Mouse (Mus musculus) hindbrain, embryonic 11.5 days (tissue): ENCODE results near the gene Espn. TPM values are rescaled to one million over a fixed set of nuclear protein-coding genes. Genes with fewer than 3 reads are reported as not detected.

Experiments used
- ATAC-seq: fragments of 200-750 bp; cut with Nextera tagmentation; 2 replicates; pipeline ENCODE4 v1.8.0; 2017; ENCODE audit warnings: mild to moderate bottlenecking, moderate TSS enrichment, moderate library complexity; ENCODE audit not compliant: low FRiP score
- DNase-seq: peaks from one replicate; pipeline ENCODE4 v3.0.0-alpha.2; 2015; ENCODE audit warnings: low spot score
- H3K27ac ChIP-seq: fragments of 300-500 bp; sonication (generic); 2 replicates; pipeline ENCODE4 v1.5.1; 2014; ENCODE audit warnings: mild to moderate bottlenecking, low read depth, low read length
- H3K27me3 ChIP-seq: fragments of 300-500 bp; sonication (generic); 2 replicates; pipeline ENCODE4 v1.6.1; 2014; ENCODE audit warnings: mild to moderate bottlenecking, low read length, moderate library complexity, mixed read lengths; ENCODE audit not compliant: control insufficient read depth, insufficient read depth
- H3K36me3 ChIP-seq: fragments of 300-500 bp; sonication (generic); 2 replicates; pipeline ENCODE4 v1.6.1; 2014; ENCODE audit warnings: mild to moderate bottlenecking, low read length, moderate library complexity, mixed read lengths; ENCODE audit not compliant: control insufficient read depth, insufficient read depth
- H3K4me1 ChIP-seq: fragments of 300-500 bp; sonication (generic); replicated peaks from 2 replicates; pipeline ENCODE4 v1.6.1; 2014; ENCODE audit warnings: low read length, mixed read lengths; ENCODE audit not compliant: control insufficient read depth, insufficient read depth
- H3K4me2 ChIP-seq: fragments of 300-500 bp; sonication (generic); replicated peaks from 2 replicates; pipeline ENCODE4 v1.6.1; 2014; ENCODE audit warnings: mild to moderate bottlenecking, low read depth, low read length
- H3K4me3 ChIP-seq: fragments of 300-500 bp; sonication (generic); 2 replicates; pipeline ENCODE4 v1.5.1; 2014; ENCODE audit warnings: low read depth, low read length
- H3K9ac ChIP-seq: fragments of 300-500 bp; sonication (generic); 2 replicates; pipeline ENCODE4 v1.6.1; 2014; ENCODE audit warnings: low read depth, low read length
- H3K9me3 ChIP-seq: fragments of 300-500 bp; sonication (generic); 2 replicates; pipeline ENCODE4 v1.6.1; 2016; ENCODE audit warnings: low read length; ENCODE audit not compliant: control insufficient read depth
- WGBS: fragments of 180-500 bp; shearing (Covaris S2); extraction: QIAGEN DNeasy Blood & Tissue Kit; methylation state at CpG from one replicate; pipeline ENCODE4 v1.1.7; 2014; 5-methylcytosine and 5-hydroxymethylcytosine counted together
- polyA plus RNA-seq: library from polyadenylated mRNA; unstranded; fragments of >200 nt; fragmentation: Nextera tagmentation; extraction: Ambion mirVana; gene quantifications from 2 replicates; pipeline ENCODE4 v1.2.1, GENCODE M21; 2014

Espn gene
- polyA plus RNA-seq, 1 experiment from 2014 or later: 2.0 TPM

GRCm38 (mm10) chr4:152096927-152097326, 55.2 kb downstream of the Espn start:
- H3K9ac ChIP-seq: no peak overlapping the region
- no peaks in the 10 kb centered on the region for H3K36me3 ChIP-seq
- H3K9me3 ChIP-seq: no peaks in the 10 kb centered on the region
- H3K27ac ChIP-seq: 0 out of 2 replicates have a peak overlapping the region, but pooled peaks have one; percentile 47
- no peak overlapping the region for H3K4me2 ChIP-seq
- peak; percentile 17; the same call in 1 of the 2 replicates for ATAC-seq
- peak overlapping the region; percentile 6; the same call in 1 of the 2 replicates for H3K4me3 ChIP-seq
- H3K4me1 ChIP-seq: peaks cover 7% of the 10 kb centered on the region; the same call in 1 of the 2 replicates
- 41% methylated on average over 6 of the region's 6 CpGs for WGBS
- no peaks in the 10 kb centered on the region for H3K27me3 ChIP-seq
- DNase-seq: no peak

- H3K4me1 ChIP-seq: peaks cover 7% of the 10 kb centered on the region; the same call in 1 of the 2 replicates
- WGBS: 23% methylated on average over 27 of the region's 27 CpGs
- H3K9ac ChIP-seq: no peak overlapping the region
- ATAC-seq: peak; percentile 18; the same call in 1 of the 2 replicates
- no peaks in the 10 kb centered on the region for H3K9me3 ChIP-seq
- H3K27ac ChIP-seq: 0 out of 2 replicates have a peak overlapping the region, but pooled peaks have one; percentile 47
- DNase-seq: peak; percentile 78
- H3K36me3 ChIP-seq: no peaks in the 10 kb centered on the region
- no peak overlapping the region for H3K4me2 ChIP-seq
- no peaks in the 10 kb centered on the region for H3K27me3 ChIP-seq
- H3K4me3 ChIP-seq: peak overlapping the region; percentile 6; the same call in 1 of the 2 replicates
These were observed 55.9 kb downstream of the Espn start for GRCm38 (mm10) chr4:152095937-152096910.

GRCm38 (mm10) chr4:152094233-152094632, 57.9 kb downstream of the Espn start:
- Histone ChIP-seq H3K4me2 (no peak overlapping the region), H3K36me3 (no peaks in the 10 kb centered on the region), H3K4me1 (peaks cover 7% of the 10 kb centered on the region; the same call in 1 of the 2 replicates), H3K27me3 (no peaks in the 10 kb centered on the region), H3K4me3 (no peak overlapping the region), H3K9ac (no peak overlapping the region), H3K27ac (no peak overlapping the region), H3K9me3 (no peaks in the 10 kb centered on the region)
- no peak for DNase-seq
- 90% methylated on average over 12 of the region's 12 CpGs for WGBS
- ATAC-seq: no peak

GRCm38 (mm10) chr4:152092751-152093293, 59.3 kb downstream of the Espn start:
- H3K27ac ChIP-seq: no peak overlapping the region

GRCm38 (mm10) chr4:152090191-152090590, 62.0 kb downstream of the Espn start:
- no peaks in the 10 kb centered on the region for H3K27me3 ChIP-seq
- no peak for DNase-seq
- no peaks in the 10 kb centered on the region for H3K36me3 ChIP-seq
- no peak overlapping the region for H3K27ac ChIP-seq
- ATAC-seq: no peak
- no peak overlapping the region for H3K4me3 ChIP-seq
- no peaks in the 10 kb centered on the region for H3K9me3 ChIP-seq
- H3K4me1 ChIP-seq: peaks cover 12% of the 10 kb centered on the region; the same call in 1 of the 2 replicates
- 83% methylated on average over 9 of the region's 9 CpGs for WGBS
- no peak overlapping the region for H3K4me2 ChIP-seq
- H3K9ac ChIP-seq: no peak overlapping the region

More at GRCm38 (mm10) chr4:152092751-152093293, 59.3 kb downstream of the Espn start:
- Histone ChIP-seq H3K36me3 (no peaks in the 10 kb centered on the region), H3K4me3 (no peak overlapping the region), H3K4me1 (peaks cover 11% of the 10 kb centered on the region; the same call in 1 of the 2 replicates), H3K9me3 (no peaks in the 10 kb centered on the region), H3K9ac (no peak overlapping the region), H3K4me2 (no peak overlapping the region), H3K27me3 (no peaks in the 10 kb centered on the region)
- ATAC-seq (no peak), DNase-seq (no peak)
- 70% methylated on average over 8 of the region's 8 CpGs for WGBS

- H3K4me3 ChIP-seq: no peak overlapping the region
- H3K4me1 ChIP-seq: peaks cover 12% of the 10 kb centered on the region; the same call in 1 of the 2 replicates
- no peak overlapping the region for H3K4me2 ChIP-seq
- DNase-seq (no peak), ATAC-seq (no peak)
- no peaks in the 10 kb centered on the region for H3K9me3 ChIP-seq
- H3K36me3 ChIP-seq: no peaks in the 10 kb centered on the region
- 45% methylated on average over 8 of the region's 8 CpGs for WGBS
- no peak overlapping the region for H3K27ac ChIP-seq
- H3K9ac ChIP-seq: no peak overlapping the region
- no peaks in the 10 kb centered on the region for H3K27me3 ChIP-seq
These were observed 63.5 kb downstream of the Espn start for GRCm38 (mm10) chr4:152088556-152089120.

GRCm38 (mm10) chr4:152088133-152088532, 64.0 kb downstream of the Espn start:
- peak overlapping the region; percentile 91; the same call in 1 of the 2 replicates for H3K4me2 ChIP-seq
- no peaks in the 10 kb centered on the region for H3K27me3 ChIP-seq
- 34% methylated on average over 4 of the region's 4 CpGs for WGBS
- no peak overlapping the region for H3K27ac ChIP-seq
- no peak for ATAC-seq
- H3K9ac ChIP-seq: no peak overlapping the region
- H3K36me3 ChIP-seq: no peaks in the 10 kb centered on the region
- no peaks in the 10 kb centered on the region for H3K9me3 ChIP-seq
- no peak for DNase-seq
- H3K4me1 ChIP-seq: peaks cover 12% of the 10 kb centered on the region; the same call in 1 of the 2 replicates
- H3K4me3 ChIP-seq: no peak overlapping the region

GRCm38 (mm10) chr4:152087211-152088081, 64.7 kb downstream of the Espn start:
- peak overlapping the region; percentile 89 for H3K9ac ChIP-seq
- no peaks in the 10 kb centered on the region for H3K9me3 ChIP-seq
- H3K4me2 ChIP-seq: peak overlapping the region; percentile 91
- no peak overlapping the region for H3K27ac ChIP-seq
- DNase-seq (peak; percentile 40), ATAC-seq (peak; percentile 20; the same call in 1 of the 2 replicates)
- peak overlapping the region; percentile 68 for H3K4me3 ChIP-seq
- H3K4me1 ChIP-seq: peaks cover 12% of the 10 kb centered on the region; the same call in 1 of the 2 replicates
- H3K27me3 ChIP-seq: no peaks in the 10 kb centered on the region
- 5% methylated on average over 12 of the region's 12 CpGs for WGBS
- H3K36me3 ChIP-seq: no peaks in the 10 kb centered on the region
